Mouse (Mus musculus) activated CD4-positive, CD25-positive, alpha-beta regulatory T cell, adult 4 months (primary cell): Measurements from ENCODE around the gene Btbd11. TPM values are rescaled to one million over a fixed set of nuclear protein-coding genes. Genes with fewer than 3 reads are reported as not detected.

ENCODE experiments used
- ATAC-seq: one replicate; pipeline ENCODE4 v1.8.0; 2017
- polyA plus RNA-seq, 2 experiments: library from polyadenylated mRNA; unstranded; fragments of 100-300 nt; shearing (Covaris generic); gene quantifications; one replicate each; pipeline ENCODE4 v1.2.1; 2017

The Btbd11 gene
- 1 to 10 TPM; 3.3 to 3.9 TPM for polyA plus RNA-seq

- ATAC-seq: peak; percentile 92
Observed at GRCm38 (mm10) chr10:85386605-85387218, at the start of gene Btbd11. TSS of gene Btbd11 (plus strand) at chr10:85386814.

- ATAC-seq: no peak
Observed at GRCm38 (mm10) chr10:85338733-85339132, 47.9 kb upstream of the Btbd11 start.

- no peak for ATAC-seq
Observed at GRCm38 (mm10) chr10:85341867-85342266, 44.7 kb upstream of the Btbd11 start.

GRCm38 (mm10) chr10:85347171-85347570 is 39.4 kb upstream of the Btbd11 start:
- no peak for ATAC-seq

- peak; percentile 62 for ATAC-seq
Observed at GRCm38 (mm10) chr10:85352505-85352904, 34.1 kb upstream of the Btbd11 start.

GRCm38 (mm10) chr10:85354270-85354669 is 32.3 kb upstream of the Btbd11 start:
- ATAC-seq: no peak

GRCm38 (mm10) chr10:85359501-85360066 is 27.0 kb upstream of the Btbd11 start:
- ATAC-seq: no peak

GRCm38 (mm10) chr10:85362766-85363442 is 23.7 kb upstream of the Btbd11 start:
- ATAC-seq: no peak

GRCm38 (mm10) chr10:85366876-85367275 is 19.7 kb upstream of the Btbd11 start:
- no peak for ATAC-seq

- ATAC-seq: no peak
Observed at GRCm38 (mm10) chr10:85371309-85371708, 15.3 kb upstream of the Btbd11 start.

- no peak for ATAC-seq
Observed at GRCm38 (mm10) chr10:85372108-85372507, 14.5 kb upstream of the Btbd11 start.

- no peak for ATAC-seq
Observed at GRCm38 (mm10) chr10:85378972-85379371, 7.6 kb upstream of the Btbd11 start.

- no peak for ATAC-seq
Observed at GRCm38 (mm10) chr10:85382981-85383380, 3.6 kb upstream of the Btbd11 start.

GRCm38 (mm10) chr10:85387219-85388070 is 831 bp downstream of the Btbd11 start:
- ATAC-seq: peak; percentile 7

GRCm38 (mm10) chr10:85388071-85388750 is 1.6 kb downstream of the Btbd11 start:
- ATAC-seq: no peak

- peak; percentile 29 for ATAC-seq
Observed at GRCm38 (mm10) chr10:85388751-85389115, 2.1 kb downstream of the Btbd11 start.

GRCm38 (mm10) chr10:85389286-85390139 is 2.9 kb downstream of the Btbd11 start:
- ATAC-seq: peak; percentile 12

- ATAC-seq: no peak
Observed at GRCm38 (mm10) chr10:85393016-85393415, 6.4 kb downstream of the Btbd11 start.

- no peak for ATAC-seq
Observed at GRCm38 (mm10) chr10:85394558-85394957, 7.9 kb downstream of the Btbd11 start.

- ATAC-seq: peak; percentile 97
Observed at GRCm38 (mm10) chr10:85411120-85411519, 24.5 kb downstream of the Btbd11 start.

- ATAC-seq: no peak
Observed at GRCm38 (mm10) chr10:85420851-85421628, 34.4 kb downstream of the Btbd11 start.
